Mouse (Mus musculus) frontal cortex, adult 2 months (tissue): ENCODE measurements at regions not wholly inside any gene's neighbourhood (a gene's known extent, or its start where the extent isn't known, plus 50 kb on each side); places are given as distances from the start of the nearest gene placed in this dataset.

Experiments used
- DNase-seq, 2 experiments: peaks; one replicate each; pipeline ENCODE4 v3.0.0; 2022; ENCODE audit warnings: low spot score in 1 of 2; ENCODE audit errors: extremely low spot score in 1 of 2

GRCm38 (mm10) chr6:101047195-101047594, 213.8 kb downstream of the Ppp4r2 start:
- DNase-seq = no peak

DNA sequence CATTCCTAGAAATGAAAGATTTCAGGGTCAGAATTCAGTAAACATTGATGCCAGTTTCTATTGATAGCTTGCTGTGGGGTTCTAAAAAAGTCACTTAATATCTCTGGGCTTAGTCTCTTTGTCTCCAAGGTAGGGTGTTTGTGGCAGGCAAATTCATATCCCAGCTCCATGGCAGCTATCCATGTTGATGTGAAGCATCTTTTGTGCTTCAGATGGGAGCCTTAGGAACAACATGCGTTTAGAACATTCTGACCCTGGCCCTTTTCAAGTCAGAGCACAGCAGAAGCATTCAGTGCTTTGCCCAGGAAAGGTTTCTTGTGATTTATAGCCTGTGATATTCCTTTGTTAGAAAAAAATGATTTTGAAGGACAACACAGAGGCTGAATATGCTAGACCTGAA, 215.0 kb downstream of the Ppp4r2 start:
- no peak for DNase-seq

DNA sequence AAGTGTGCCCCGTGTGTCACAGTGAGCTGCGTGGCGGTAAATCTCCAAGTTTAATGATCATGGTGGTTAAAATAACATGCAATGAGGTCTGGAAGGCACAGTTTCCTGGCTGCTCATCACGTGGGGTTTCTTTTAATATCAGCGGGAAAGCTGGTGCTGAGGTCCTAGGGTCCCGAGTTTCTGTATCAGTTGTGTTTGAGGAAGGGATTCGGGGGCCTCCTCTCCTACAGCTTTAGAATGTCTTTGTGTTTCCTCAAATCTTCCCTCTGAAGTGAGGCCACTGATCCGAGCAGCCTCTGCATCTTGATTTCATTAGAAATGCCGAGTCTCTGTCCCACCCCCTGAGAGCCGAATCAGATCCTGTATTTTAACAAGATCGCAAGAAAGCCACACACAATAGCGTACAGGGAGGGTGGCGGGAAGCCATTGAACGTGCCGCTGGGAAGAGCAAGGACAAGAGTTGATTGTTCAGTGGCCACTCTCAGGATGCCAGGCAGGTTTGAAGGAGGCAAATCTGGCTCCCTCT, 215.5 kb downstream of the Ppp4r2 start:
- DNase-seq = no peak

GRCm38 (mm10) chr6:101054880-101055279, 221.5 kb downstream of the Ppp4r2 start:
- no peak for DNase-seq

GRCm38 (mm10) chr6:101056318-101056717, 222.9 kb downstream of the Ppp4r2 start:
- DNase-seq = peak in 1 of 2 experiments; percentile 42

- DNase-seq = no peak
Measured at GRCm38 (mm10) chr6:101059058-101059457, 225.6 kb downstream of the Ppp4r2 start.

DNA sequence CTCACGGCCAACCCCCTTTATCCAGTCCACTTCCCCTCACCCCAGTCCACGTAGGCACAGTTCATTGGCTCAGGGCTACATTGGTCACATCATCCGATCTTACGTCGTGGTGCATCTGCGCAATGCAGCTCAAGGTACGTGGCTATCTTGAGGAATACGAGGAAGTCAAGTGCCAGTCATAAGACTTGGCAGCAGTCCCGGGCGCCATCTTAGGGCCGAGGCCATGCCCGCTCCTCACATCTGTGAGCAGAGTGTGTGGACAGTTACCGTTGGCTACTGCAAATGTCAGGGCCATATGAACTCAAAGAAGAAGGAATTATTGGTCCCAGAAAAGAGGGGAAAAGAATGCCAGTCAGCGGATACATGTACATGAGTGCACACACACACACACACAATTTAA, 228.8 kb downstream of the Ppp4r2 start:
- no peak for DNase-seq

DNA sequence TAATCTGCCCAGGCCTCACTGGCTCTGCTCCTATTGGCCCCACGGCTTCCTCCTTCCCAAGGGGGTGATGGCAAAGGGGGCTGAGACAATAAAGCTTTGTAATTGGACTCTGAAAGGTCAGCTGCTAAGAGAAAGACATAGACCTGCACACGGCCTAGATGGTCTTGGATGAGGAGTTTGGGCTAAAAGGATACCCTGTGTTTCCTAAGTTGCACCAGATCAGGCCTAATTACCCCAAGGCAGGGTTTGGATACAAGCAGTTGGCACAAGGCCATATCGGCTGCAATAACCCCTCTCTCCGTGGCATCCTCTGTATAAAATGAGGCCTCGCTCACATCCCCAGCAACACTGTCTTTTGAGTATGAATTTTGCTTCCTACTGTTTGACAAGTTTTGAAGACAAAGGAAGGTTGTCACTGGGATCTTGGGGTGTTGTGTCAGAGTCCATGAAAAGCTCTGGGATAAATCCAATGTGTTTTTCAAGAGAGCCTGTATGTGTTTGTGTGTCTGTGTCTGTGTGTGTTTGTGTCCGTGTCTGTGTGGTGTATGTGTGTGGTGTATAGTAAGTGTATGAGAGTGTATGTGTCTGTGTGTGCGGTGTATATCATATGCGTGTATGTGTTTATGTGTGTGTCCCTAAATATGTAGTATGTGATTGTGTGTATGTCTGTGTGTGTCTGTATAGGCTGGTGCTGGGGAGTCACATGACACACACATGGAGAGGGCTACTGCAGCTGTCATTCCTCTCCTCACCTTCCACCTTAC, 242.5 kb downstream of the Ppp4r2 start:
- DNase-seq = no peak

DNA sequence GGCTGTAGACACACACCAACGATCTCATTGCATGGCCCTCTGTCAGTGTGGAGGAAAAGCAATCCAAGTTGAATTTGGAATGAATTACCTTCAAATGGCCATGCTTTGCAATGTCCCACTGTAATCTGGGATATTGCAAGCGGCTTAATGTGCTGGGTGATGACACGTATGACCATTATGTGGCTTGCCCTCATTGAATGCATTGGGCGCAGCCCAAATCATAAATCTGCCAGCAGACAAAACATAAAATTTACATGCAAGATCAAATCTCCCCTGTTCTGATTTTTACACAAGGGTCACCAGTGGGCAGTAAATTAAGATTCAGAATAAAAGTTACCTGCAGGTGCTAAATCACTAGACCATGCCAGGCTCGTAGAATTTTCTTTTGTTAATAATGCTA, 244.9 kb downstream of the Ppp4r2 start:
- DNase-seq = no peak

GRCm38 (mm10) chr6:101083676-101084075, 250.3 kb downstream of the Ppp4r2 start:
- DNase-seq = no peak

DNA sequence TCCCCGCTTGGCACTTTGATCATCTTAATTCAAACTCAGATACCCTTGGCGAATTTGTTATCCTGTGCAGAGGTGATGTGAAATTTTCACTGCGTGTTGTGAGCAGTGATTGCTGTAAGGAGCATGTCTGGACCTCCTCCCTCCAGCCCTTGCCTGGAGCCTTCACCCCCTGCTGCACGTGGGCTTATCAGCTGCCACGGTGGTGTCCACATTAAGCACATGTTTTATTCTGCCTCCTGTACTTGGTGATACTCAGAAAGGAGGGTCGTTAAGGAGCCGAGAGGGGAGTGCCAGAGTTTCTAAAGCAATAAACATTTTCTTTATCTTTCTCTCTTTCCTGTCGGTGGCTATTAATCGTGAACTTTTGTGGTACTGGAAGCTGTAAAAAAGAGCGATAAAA, 258.8 kb downstream of the Ppp4r2 start:
- DNase-seq = no peak
